Mouse (Mus musculus): Measurements from ENCODE around the gene Olfr155.

Gene Olfr155

DNA sequence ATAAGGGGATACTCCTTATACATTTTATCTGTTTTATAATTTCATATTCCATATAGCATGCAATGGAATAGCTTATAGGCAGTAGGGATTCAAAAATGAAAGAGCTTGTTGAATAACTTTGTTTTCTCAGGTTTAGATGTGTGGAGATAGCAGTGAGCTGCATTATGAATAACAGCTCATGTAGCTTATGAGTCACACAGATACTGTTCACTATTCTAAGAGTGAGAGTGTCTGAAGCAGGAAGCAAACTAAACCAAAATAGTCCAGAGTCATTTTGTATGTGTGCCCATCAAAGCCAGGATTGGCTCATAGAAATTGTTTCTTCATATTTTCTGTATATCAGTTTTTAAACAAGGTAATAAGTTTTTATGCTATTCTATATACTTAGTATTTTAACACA lies 45.8 kb downstream of the Olfr155 start:
- no peak for DNase-seq

DNA sequence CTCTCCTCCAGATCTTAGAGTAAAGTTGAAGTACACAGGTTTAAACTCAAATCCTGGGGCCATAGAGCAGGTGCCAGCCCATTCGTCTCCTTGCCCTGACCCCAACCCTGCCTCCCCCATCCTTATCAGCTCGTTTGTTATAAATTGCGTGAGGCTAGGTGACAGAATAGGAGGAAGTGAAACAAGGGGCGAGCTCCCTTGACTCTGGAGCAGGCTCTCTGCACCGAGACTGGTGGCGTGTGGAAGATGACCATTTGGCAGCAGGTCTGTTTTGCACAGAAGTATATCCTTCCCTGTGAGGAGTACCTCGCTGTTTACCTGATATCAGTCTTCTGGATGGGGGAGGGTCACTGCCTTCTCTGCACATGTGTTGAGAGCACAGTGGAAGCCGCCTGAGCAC lies 47.8 kb downstream of the Olfr155 start:
- no peak for DNase-seq

GRCm38 (mm10) chr4:43903690-43904089 lies 52.3 kb downstream of the Olfr155 start:
- DNase-seq = no peak

DNA sequence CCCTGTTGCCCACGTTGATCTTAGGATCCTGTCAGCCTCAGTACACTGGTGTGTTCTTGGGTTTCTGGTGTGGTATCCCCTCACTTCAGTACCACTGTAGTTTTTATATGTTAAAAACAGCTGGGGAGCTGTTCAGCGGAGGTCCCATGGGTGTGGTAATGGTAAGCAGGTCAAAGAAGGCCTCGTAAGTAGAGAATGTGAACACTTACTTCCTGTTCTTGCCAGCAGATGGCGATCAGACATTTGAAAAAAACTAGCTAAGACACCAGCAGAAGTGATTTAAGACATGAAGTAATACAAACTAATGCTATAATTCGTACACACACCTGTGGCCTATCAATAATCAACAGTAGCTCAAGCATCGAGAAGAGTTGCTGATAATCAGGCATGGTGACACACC lies 55.1 kb downstream of the Olfr155 start:
- peak; percentile 15 for DNase-seq
